Comparison of ENCODE assay signal across 8 mouse cellular contexts in the genomic region with DNA sequence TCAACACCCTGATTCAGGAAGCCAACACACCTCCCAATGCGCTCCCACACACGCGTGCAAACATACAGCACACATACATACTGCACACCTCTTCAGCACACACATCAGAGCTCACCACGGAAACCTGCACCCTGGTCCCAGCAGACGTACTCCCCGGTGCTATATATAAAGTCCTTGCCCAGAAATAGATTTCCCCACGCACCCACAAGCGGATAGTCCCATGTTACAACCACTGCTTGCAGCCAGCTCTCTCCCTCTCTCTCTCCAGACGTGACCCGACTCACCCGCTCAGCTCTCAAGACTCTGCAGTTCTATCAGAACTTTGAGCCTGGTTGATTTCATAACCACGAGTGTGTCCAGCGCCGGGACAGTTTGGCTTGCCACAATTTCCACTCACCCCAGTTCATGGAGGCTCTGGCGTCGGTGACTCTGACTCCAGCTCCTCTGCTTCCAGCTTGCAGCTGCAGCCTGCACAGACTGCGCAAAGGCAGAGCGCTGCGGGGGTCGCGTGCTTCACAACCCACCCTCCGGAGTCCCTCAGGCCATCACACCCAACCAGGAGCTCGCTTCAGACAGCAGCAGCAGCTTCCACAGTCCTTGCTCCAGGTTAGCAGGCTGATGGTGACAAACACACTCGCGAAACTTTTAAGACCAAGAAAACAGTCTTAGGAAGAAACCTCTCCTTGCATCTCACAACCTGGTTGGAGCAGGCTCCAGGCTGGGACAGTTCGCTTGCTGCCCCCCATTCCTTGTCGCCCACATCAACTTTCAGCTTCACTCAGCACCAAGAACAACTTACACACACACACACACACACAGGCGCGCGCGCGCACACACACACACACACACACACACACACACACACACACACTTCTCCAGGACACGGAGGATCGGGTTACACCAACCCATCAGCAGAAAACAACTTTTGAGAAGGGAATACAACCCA. TPM values are rescaled to one million over a fixed set of nuclear protein-coding genes. Genes with fewer than 3 reads are reported as not detected.
DNase-seq lines count a peak whose midpoint lies in the region; ATAC-seq lines count a peak whose summit lies in the region.

No protein-coding gene starts in this region.

- peak overlapping the region; percentile 63 for H3K4me3 ChIP-seq in hindbrain, embryonic 15.5 days

- H3K27ac ChIP-seq in hindbrain, embryonic 15.5 days (replicated peaks), result peak overlapping the region; percentile 16; the same call in 1 of the 2 replicates

- ATAC-seq in common myeloid progenitor, adult 5-6 weeks (replicated peaks; ENCODE audit: low read depth, poor library complexity, severe bottlenecking), result peak; percentile 41
- ATAC-seq in hindbrain, embryonic 15.5 days (ENCODE audit: low FRiP score, low read depth), result peak; percentile 43

- DNase-seq in adrenal gland, adult (ENCODE audit: inconsistent age in 2 of 2, low spot score in 1 of 2), result peak; percentile 61 to 88
- peak; percentile 54 to 68 for DNase-seq in gastrocnemius, adult 8-10 months (ENCODE audit: low spot score in 2 of 2)
- DNase-seq in left cerebral cortex, adult 18-20 months (ENCODE audit: low spot score in 2 of 2), result peak; percentile 26 to 47
- DNase-seq in lung, postnatal 14 days, result peak; percentile 54
- DNase-seq in retina, postnatal 7 days (ENCODE audit: low read depth, low spot score), result peak; percentile 5
- no peak for DNase-seq in thymus, postnatal 36 days

- H3K9me3 ChIP-seq in hindbrain, embryonic 15.5 days, result no peaks in the 10 kb centered on the region

- H3K4me2 ChIP-seq in hindbrain, embryonic 15.5 days, result peak overlapping the region; percentile 73

- H3K27me3 ChIP-seq in hindbrain, embryonic 15.5 days, result no peaks in the 10 kb centered on the region

- WGBS in hindbrain, embryonic 15.5 days, result 8% methylated on average over 34 of the region's 34 CpGs

- H3K36me3 ChIP-seq in hindbrain, embryonic 15.5 days, result no peaks in the 10 kb centered on the region

- H3K4me1 ChIP-seq in hindbrain, embryonic 15.5 days (replicated peaks), result peaks cover 13% of the 10 kb centered on the region

- H3K9ac ChIP-seq in hindbrain, embryonic 15.5 days, result peak overlapping the region; percentile 21

RNA-seq across cellular contexts. Expression of a gene that starts 1.2 kb away (rescaled TPM):
- 0.39 and 1.0 TPM in 2 replicates for total RNA-seq in common myeloid progenitor, adult 5-6 weeks (2017)
- total RNA-seq in gastrocnemius, adult 8-10 months (2022), result 100 to 1,000 TPM; 154 to 205 (median 183) TPM
- 9.1 and 9.7 TPM in 2 replicates for polyA plus RNA-seq in hindbrain, embryonic 15.5 days (2015; fragmentation: Nextera tagmentation; extraction: Ambion mirVana)
- total RNA-seq in left cerebral cortex, adult 18-20 months (2021), result 10 to 100 TPM; 12.6 to 13.8 TPM

Comparison
In these comparisons a context has a peak if more than half of its experiments do, and no peak if none do; other contexts are left out.
1. DNase-seq: peak in adrenal gland, adult (2 of 2), gastrocnemius, adult 8-10 months (2 of 2), left cerebral cortex, adult 18-20 months (2 of 2), lung, postnatal 14 days (single experiment) and retina, postnatal 7 days (single experiment); none in thymus, postnatal 36 days (0 of 2).
2. RNA of a gene that starts 1.2 kb away (total RNA-seq): 154 to 205 TPM in gastrocnemius, adult 8-10 months; 12.6 to 13.8 TPM in left cerebral cortex, adult 18-20 months and 0.39 to 1.0 TPM in common myeloid progenitor, adult 5-6 weeks; every median in the first group is over 10 times any median in the second.